Mouse (Mus musculus) heart, postnatal 36 days (tissue): ENCODE measurements around the gene Tbc1d15. TPM values are rescaled to one million over a fixed set of nuclear protein-coding genes. Genes with fewer than 3 reads are reported as not detected.

ENCODE experiments used
- DNase-seq, 2 experiments: peaks; one replicate each; pipeline ENCODE4 v3.0.0; 2021 to 2022
- intact Hi-C: fragments of 180-260 bp; cut with DNase I; formaldehyde crosslinking; loops from one replicate; pipeline ENCODE4 v1.15.1; 2025
- total RNA-seq, 2 experiments: library from RNA; stranded (reverse); gene quantifications; 2 replicates each; pipeline ENCODE4 v1.2.3; 2021

Gene Tbc1d15
- total RNA-seq, result 10 to 100 TPM; 57.6 to 61.4 TPM

DNA sequence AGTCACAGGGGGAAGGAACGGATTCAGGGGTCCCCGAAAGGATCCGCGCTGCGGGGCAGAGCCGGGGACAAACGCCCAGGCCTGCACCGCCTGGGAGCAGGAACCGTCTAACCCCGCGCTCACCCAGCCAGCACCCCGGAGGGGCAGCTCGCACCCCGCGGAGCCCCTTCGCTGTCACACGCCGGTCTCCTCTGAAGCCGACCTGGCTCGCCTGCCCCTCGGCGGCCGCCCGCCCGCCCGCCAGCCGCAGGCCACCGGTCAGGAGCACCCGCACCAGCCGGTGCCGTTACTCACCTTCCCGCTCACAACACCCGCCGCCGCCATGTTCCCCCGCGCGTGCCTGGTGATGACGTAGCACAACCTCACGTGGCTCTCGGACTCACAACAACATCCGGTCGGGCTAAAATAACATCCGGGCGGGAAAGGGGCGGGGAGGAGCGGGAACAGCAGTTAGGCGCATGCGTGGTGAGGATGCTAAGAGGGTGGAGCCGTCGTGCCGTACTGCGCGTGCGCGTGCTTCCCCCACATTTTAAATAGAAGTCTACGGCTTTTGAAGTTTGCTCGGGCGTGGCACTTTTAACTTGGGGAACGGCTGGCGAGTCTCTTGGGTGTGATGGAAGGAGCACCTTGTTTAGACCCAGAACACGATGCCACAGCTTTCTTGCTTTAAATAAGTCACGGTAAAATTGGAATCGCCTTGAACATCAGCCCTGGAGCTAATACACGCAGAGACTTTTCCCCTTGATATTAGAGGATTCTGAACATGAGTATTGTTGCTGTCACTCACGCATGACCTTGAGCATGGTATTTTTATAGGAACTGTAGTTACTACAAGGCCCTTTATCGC, at the start of gene Tbc1d15:
TSS of gene Tbc1d15 (minus strand) at position 380 of the 847 bp plus-strand sequence.
- DNase-seq, result peak; percentile 96 to 97
- intact Hi-C loops, result loop anchor here (5.0 kb wide), 3 partner anchors 61 to 136 kb away; partner anchors contain the start of gene Tmem19

- intact Hi-C loops, result no loop called here
- no peak for DNase-seq
Observed at GRCm38 (mm10) chr10:115298683-115299082, 47.4 kb upstream of the Tbc1d15 start.

DNA sequence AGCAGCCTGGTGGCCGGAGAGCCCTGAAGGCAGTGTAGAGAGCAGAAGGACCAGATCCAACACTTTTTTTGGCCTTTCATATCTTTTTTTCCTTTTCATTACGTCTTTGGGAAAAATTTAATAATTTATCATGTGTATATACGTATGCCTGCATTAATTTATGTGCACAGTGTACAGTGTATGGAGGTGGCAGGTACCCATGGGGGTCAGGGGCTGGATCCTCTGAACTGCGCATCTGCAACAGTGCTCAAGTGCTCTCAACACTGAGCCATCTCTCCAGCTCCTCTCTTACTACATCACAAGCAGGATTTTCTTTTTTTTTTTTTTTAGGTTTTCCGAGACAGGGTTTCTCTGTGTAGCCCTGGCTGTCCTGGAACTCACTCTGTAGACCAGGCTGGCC, 46.3 kb upstream of the Tbc1d15 start:
- intact Hi-C loops, result no loop called here
- no peak for DNase-seq

DNA sequence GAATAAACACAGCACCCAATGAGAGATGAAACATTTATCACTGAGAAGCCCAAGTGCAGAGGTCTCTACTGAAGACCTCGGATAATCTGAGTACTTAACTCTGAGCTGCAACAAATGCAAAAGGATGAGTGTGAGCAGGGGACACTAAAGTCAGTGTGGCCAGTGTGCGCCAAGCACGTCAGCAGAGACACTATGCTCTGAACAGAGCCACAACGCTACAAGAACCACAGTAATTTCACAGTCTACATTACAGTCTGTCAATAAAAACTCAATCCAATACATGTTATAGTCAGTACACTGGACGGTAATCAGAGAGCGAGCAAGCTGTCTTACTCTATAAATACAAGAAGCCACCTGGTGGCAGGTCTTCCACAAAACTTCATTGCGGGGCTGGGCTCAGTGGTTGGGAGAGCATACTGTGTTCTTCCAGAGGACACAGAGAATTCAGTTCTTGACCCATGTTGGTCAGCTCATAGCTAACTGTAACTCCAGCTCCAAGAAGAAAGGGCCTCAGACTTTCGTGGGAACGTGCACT, 45.2 kb upstream of the Tbc1d15 start:
- no peak for DNase-seq
- intact Hi-C loops, result no loop called here

DNA sequence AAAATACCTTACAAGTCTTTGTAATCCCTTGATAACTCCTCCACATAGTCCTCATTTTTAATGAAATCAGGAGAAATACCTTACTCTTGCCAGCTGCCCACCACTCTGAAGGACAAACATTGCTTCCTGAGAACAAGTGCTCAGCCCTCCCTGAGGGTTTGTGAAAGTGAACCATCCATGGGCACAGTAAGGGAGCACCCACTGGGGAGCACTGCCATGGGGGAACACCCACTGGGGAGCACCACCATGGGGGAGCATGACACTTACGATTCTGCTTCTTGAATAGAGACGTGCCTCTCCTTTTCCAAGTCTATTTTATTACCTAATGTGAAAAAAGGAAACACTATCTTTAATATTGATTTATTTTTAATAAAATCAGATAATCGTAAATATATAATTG, 43.9 kb upstream of the Tbc1d15 start:
- intact Hi-C loops, result no loop called here
- no peak for DNase-seq

GRCm38 (mm10) chr10:115294715-115295114, 43.4 kb upstream of the Tbc1d15 start:
- DNase-seq, result no peak
- intact Hi-C loops, result no loop called here

DNA sequence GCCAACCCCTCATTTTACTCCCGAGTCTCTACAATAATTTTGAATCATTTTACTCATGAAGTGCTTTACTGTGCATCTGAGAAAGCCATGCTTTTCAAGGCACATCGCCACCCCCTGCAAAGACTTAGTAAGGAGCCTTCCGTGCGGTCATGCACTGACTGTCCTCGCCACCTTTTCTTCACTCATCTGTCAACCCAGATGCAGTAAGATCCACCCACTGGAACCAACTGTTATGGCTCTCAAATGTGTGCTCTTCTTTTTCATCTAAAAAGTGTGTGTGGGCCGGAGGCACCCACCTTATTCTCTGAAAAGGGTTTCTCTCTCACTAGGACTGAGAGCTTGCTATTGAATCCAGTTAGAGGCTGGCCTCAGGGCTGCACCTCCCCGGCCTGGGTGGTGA, 42.7 kb upstream of the Tbc1d15 start:
- DNase-seq, result no peak
- intact Hi-C loops, result no loop called here

- DNase-seq, result no peak
- intact Hi-C loops, result no loop called here
Observed at GRCm38 (mm10) chr10:115290671-115291070, 39.4 kb upstream of the Tbc1d15 start.

- DNase-seq, result no peak
- intact Hi-C loops, result no loop called here
Observed at GRCm38 (mm10) chr10:115288856-115289255, 37.6 kb upstream of the Tbc1d15 start.

- DNase-seq, result no peak
- intact Hi-C loops, result no loop called here
Observed at GRCm38 (mm10) chr10:115284170-115284569, 32.9 kb upstream of the Tbc1d15 start.

- no peak for DNase-seq
- intact Hi-C loops, result no loop called here
Observed at GRCm38 (mm10) chr10:115281381-115281780, 30.1 kb upstream of the Tbc1d15 start.

DNA sequence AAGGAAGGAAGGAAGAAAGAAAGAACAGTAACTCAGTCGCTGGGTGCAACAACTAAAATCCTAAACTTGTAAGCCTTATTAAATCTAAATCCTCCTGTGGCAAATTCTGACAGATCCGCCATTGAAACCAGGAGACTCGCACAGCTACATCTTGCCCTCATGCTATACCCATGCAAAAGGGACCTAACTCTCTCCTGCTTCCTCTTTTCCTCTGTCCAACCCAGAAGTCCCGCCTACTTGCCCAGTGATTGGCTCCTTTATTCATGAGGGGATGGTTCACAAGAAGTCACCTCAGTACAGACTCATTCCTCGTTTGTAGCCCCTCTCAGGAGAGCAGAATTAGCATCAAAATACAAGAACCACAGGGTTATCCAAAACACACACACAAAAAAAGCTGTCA, 20.4 kb upstream of the Tbc1d15 start:
- DNase-seq, result no peak
- intact Hi-C loops, result no loop called here

DNA sequence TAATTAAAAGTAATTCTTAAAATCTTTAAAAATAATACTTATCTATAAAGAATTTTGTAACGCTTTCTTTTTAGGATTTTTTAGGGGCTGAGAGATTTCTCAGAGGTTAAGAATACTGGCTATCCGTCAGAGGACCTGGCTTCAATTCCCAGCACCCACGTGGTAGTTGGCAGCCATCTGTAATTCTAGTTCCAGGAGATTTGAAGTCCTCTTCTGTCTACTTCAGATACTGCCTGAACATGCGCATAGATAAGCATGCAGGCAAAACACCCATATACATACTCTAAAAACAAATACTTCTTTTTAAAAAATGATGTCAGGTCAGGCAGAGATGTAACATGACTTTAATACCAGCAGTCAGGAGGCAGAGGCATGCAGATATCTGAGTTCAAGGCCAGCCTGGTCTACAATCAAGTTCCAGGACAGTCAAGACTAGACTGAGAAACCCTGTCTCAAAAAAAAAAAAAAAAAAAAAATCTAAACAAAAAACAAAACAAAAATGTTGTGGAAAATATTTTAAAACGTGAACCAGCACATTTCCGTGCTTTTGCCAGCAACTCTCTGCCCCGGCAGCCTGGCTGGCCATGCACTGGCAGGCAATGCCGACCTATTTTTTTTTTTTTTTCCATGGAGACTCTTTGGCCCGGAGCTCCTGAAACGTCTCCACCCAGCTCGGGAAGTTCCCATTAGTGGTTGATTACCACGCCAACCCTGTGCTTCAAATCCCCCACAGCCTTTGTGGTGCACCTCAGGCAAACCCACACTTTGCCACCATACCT, 19.5 kb upstream of the Tbc1d15 start:
- intact Hi-C loops, result no loop called here
- DNase-seq, result no peak

- intact Hi-C loops, result no loop called here
- no peak for DNase-seq
Observed at GRCm38 (mm10) chr10:115262926-115263562, 11.8 kb upstream of the Tbc1d15 start.

DNA sequence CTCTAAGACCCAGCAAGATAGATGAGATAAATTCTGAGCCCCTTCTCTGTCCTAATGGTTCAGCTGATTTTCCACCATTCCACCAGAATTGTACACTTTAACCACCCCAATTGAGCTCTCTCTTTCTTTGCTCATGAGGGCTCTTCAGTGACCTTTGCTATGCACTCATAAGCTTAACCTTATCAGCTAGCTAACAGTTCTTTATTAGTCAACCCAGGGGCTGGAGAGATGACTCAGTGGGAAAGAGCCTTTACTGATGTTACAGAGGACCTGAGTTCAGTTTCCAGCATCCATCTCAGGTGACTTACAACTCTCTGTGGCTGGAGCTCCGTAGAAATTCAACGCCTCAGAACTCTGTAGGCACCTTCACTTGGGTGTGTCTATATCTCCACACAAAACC, 11.0 kb upstream of the Tbc1d15 start:
- DNase-seq, result no peak
- intact Hi-C loops, result no loop called here

DNA sequence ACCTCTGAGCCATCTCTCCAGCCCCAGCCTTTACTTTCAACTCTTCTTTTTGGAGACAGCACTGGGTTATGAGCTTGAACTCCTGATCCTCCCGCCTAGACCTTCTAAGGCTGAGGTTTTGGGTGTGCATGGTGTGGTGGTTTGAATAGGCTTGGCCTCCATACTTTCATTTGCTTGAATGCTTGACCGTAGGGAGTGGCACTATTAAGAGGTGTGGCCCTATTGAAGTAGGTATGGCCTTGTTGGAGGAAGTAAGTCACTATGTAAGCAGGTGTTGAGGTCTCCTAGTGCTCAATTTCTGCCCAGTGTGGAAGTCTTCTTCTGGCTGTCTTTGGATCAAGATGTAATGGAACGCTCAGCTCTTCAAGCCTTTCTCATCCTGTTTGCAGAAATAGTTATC, 10.2 kb upstream of the Tbc1d15 start:
- intact Hi-C loops, result no loop called here
- no peak for DNase-seq

DNA sequence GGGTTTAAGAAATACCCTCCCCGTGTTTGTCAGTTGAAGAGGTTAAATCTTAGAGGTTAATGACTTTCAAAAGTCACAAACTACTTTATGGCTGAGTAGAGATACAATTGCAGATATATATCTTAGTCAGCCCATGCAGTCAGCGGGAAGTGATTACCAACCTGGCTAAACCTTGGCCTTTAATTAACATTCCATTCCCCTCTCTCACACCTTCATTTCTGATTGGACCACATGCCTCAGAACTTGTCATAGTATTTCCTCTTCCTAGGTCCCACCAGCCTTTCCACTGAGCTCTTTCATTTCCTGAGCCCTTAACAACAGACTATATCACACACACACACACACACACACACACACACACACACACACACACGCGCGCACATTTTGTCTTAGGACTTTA, 4.9 kb upstream of the Tbc1d15 start:
- intact Hi-C loops, result no loop called here
- no peak for DNase-seq

DNA sequence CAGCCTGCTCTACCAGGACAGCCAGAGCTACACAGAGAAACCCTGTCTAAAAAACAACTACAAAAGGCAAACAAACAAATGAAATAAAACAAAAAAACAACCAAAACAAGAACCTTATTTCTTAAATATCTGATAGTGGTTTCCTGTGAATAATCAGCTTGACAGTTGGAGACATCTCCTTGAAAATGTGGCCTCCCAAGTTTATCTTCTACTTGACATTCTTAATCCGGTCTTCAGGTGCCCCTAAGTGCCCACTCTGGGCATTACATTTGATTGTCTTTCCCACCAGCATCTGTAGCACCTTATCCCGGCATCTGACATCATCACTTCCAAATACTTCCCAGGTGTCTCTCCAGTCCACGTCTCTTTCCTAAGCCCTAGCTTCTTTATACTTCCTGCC, 2.3 kb upstream of the Tbc1d15 start:
- no peak for DNase-seq
- intact Hi-C loops, result loop anchor here (5.0 kb wide), 3 partner anchors 59 to 134 kb away; partner anchors contain the start of gene Tmem19

DNA sequence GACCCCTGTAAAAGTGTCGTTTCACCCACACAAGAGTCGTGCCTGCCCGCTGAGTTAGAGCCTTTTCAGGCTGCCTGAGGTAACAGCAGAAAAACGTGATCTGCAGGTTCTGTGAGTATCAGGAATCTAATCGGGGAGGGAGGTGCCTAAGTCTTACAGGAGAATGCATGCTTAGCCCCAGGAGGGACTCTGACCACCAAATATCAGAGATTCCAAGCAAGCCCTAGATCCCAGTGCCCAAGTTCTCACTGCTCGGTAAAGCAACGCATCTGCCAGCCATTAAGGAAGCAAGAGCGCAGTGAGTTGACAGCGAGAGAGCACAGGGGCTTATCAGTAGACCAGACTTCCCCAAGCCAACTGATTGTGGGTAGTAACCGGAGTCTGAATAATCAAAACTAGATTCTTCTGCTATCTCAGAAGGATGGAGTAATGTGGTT, 1.1 kb upstream of the Tbc1d15 start:
- intact Hi-C loops, result loop anchor here (5.0 kb wide), 3 partner anchors 60 to 135 kb away; partner anchors contain the start of gene Tmem19
- DNase-seq, result peak; percentile 16 to 38

DNA sequence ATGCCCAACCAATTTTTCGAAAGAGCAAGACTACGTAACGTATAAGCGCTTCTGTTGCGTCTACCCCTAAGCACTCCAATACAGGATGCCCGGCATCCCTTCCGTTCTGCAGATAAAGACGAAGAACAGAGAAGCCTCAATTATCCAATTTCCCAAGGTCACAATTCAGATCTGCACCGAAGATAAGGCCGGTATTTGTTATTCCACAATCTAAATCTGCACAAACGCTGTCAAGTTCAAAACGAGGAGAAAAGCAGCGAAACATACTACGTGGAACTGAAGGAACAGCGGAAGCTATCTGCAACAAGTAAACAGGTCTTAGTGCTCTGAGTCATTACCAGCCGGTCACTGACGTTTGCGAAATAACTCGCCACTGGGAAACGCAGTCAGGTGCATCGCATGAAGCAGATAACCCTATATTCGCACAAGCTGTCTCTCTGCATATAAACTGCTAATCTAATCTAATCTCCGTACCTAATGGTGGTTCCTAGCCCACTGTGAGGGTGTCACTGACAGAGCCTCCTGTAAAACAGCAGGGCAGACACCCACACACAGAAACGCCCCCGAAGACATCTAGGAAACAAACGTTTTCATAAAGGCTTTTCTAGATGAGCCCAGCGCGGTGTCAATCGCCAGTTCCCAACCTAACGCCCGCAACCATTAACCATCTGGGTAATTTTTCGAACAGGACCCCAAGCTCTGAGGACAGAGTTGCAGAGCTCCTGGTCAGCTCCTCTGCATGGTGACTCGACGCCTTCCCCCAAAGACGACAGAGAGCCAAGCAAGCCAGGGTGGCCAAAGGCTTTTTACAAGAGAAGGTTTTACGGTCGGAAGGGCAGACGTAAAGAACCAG, 806 bp downstream of the Tbc1d15 start:
- intact Hi-C loops, result loop anchor here (5.0 kb wide), 3 partner anchors 62 to 137 kb away; partner anchors contain the start of gene Tmem19

More for the DNA sequence above, 806 bp downstream of the Tbc1d15 start:
- peak in 1 of 2 experiments; percentile 19 for DNase-seq
